Mouse (Mus musculus): ENCODE results near the gene Mip. TPM values are rescaled to one million over a fixed set of nuclear protein-coding genes. Genes with fewer than 3 reads are reported as not detected.

The Mip gene
- 0.01 TPM in 1 of 2 replicates, not detected in the other for polyA plus RNA-seq (2012; rRNA removed)

DNA sequence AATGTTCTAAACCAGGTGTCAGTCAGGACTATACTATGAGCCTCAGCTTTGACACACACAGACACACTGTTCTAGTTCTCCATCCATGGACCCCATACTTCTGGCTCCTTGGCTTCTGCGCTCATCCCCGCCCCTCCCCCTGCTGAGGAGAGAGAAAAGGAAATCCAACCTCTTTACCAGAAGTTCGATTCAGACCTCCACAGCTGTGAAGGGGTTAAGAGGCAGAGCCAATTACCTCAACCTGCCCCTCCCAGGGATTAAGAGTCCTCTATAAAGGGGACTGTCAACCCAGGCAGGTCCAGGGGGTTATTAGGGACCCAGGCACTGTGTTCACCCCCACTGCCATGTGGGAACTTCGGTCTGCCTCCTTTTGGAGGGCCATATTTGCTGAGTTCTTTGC, at the start of gene Mip:
Gene Mip, plus strand, starts transcription at position 301 of the 400 bp plus-strand sequence.

DNA sequence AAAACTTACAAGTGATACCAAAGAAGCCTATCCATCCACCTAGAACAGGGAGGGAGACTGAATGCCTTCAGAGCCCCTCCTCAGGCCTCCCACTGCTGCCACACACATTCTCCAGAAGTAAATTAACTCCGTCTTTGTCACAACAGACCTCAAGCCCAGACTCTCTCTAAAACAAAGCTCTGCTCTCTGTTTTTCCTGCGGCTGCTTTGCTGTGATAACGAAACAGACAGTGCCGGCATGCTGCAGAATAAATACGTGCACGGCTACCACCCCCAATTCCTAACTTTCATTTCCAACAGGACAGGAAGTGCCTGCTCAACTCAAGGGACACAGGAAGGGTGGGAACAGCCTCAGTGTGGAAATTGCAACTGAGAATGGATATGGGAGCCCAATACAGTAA, 45.6 kb upstream of the Mip start, which contains the start of gene Rbms2:
Gene Rbms2, minus strand, starts transcription at position 309 of the 400 bp plus-strand sequence.

DNA sequence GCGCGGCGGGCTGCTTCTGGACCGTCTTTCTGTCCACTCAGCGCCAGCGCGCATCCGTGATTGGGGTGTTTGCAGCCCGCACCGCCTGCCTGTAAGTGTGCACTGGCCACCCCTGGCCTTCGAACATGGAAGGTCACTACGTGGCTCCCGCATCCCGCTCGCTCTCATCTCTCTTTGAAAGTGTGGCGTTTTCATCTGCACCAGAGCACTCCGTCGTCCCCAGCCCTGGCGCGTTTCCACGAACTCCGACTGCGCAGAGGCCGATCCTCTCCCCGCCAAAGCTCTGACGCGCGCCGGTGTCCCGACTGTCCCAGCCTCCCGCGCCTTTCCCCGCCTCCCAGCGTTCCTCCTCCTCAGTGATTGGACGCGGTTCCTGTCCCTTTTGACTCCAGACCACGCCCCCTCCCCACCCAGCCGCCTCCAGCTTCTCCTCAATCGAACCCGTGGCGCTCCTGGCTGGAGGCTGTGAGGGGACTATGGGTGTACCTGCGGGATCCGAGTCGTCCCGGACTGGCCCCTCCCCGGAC, 31.6 kb upstream of the Mip start, which contains the start of gene Gls2:
Gene Gls2, plus strand, starts transcription at position 434 of the 527 bp plus-strand sequence.

DNA sequence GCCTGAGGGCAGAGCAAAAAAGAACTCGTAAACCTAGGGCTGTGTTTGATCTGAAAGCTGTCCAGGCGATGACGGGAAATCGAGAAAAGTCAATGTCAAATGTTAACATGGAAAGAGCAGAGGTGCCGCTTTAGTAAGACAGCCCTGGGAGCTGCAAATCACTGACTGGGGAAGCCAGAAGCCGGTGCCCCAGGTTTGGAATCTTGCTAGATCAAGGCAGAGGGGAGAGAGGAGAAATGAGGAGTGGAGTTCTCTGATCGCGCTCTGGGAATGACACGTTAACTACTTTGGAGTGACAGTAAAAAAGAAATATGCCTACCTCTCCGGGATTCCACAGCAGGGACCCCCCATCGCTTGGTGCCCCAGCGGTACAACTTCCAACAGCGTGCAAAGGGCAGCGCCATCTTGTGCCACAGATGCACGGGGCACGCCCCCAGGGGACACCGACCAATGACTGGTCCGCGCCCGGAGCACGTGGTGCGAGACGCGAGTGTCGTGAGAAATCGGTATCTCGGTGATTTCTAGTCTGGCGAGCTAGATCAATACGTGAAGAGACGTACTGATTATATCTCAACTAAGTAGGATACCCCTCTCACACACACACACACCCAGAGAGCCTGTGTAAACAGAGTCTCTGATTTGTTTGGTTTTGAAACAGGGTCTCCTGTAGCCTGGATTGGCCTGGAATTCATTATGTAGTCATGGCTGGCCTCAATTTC, 14.1 kb upstream of the Mip start, which contains the start of gene Spryd4:
Gene Spryd4, minus strand, starts transcription at position 418 of the 719 bp plus-strand sequence.

DNA sequence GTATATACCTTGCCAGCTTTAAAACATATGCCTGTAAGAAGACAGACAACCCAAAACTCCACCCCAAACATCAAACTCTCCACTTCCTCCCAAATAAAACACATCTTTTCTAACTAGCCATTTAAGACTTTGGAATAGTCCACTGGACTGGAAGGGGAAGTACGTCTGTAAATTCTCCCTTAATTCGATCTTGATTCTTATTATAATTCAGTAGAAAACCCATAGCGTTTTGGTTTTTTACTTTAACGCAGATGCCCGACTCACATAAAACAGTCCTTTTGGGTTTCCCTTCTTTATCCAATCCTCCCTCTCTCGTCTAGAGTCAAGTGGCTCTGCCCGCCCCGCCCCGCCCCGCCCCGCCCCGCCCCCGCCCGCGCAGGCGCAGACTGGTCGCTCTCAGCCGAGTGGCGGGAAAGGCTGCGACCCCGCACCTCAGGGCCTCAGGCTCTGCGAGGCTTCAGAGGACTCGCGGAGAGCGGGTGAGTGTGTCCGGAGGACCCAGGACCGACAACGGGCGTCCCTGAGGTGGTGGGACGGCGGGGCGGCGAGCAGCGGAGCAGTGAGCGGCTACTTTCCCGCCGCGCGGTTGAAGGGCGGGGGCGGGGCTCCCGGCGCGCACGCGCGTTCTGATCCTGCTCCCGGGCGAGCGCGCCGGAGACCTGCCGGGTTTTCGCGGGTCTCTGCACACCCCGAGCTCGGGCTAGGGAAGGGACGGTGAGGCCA, 6.2 kb downstream of the Mip start, which contains the start of gene Timeless:
Gene Timeless, plus strand, starts transcription at position 369 of the 723 bp plus-strand sequence.

DNA sequence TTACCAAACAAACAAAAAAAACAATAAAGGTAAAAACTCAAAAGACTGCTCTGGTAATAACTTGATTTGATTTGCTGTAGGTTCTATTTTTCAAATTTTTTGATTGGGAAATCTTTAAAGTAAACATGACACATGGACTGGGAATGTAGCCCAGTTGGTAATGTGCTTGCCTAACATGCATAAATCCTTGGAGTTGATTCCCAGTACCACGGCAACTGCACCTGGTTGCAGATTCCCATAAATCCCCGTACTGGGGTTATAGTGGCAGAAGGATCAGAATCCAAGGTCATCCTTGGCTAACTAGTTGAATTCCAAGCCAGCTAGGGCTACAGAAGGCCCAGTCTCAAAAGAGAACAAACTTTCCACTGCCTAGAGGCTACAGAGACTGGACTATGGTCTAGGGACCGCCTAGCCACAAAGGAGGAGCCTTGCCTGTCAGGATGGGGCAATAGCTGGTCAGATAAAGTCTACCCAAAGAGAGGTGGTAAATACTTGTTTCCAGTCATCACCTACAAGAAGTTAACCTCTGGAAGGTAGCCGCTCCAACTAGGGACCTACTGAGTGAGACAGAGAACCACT, 28.1 kb downstream of the Mip start, which contains the start of gene Apon:
Gene Apon, plus strand, starts transcription at position 420 of the 579 bp plus-strand sequence.

DNA sequence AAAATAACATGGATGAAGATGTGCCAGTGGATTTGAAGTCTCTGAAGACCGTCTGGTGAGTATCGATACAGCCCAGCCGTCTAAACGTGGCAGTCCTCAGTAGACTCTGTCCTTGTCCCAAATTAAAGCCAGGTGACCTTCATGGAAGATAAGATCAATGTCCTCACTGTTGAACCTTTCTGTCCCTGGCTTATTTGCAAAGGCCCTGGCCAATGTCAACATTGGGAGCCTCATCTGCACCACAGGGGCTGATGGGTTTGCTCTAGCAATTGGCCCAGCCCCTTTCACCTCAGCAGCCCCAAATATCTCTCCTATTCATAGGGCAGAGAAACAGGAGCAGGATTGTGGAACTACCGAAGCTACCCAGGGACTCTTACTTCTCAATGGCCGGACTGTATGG, 42.7 kb downstream of the Mip start, which contains the start of gene Apof:
Gene Apof, plus strand, starts transcription at position 301 of the 400 bp plus-strand sequence.

DNA sequence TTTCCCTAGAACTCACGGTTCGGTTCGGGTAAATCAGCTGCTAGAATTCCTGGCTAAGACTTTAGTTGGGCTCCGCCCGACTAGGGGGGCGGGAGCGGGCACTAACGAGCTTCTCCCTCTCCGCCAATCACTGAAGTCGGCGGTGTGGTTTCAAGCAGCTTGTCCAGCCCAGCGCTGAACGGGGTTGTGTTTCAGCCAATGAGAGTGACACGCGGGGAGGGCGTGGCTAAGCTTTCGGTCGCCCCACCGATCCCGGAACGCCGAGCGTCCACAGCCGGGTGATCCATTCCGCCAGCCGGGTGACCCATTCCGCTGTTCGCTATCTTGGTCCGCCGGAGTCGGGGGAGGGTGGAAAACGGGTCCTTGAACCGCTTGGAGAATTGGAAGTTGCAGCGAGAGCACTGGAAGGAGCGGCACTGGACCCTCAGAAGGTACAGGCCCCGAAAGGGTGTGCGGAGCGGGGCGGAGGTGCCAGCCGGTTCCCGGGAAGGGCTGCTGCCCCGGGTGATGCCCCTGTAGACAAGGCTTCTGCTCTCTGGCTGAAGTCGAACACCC, 44.7 kb downstream of the Mip start, which contains the start of gene Stat2:
Gene Stat2, plus strand, starts transcription at position 273 of the 555 bp plus-strand sequence.

Other genes starting within 250 kb of the Mip start
- 9.3 and 13.8 TPM in 2 replicates for gene Hsd17b6, start 218.2 kb upstream of the Mip start, polyA plus RNA-seq (2012; rRNA removed)
- gene Prim1, start 210.7 kb upstream of the Mip start, polyA plus RNA-seq (2012; rRNA removed), result 18.7 and 20.6 TPM in 2 replicates
- gene Naca, start 190.3 kb upstream of the Mip start, polyA plus RNA-seq (2012; rRNA removed), result 282 TPM in 2 replicates
- 30.8 and 34.7 TPM in 2 replicates for gene Ptges3, start 166.9 kb upstream of the Mip start, polyA plus RNA-seq (2012; rRNA removed)
- gene Atp5b, start 142.6 kb upstream of the Mip start, polyA plus RNA-seq (2012; rRNA removed), result 1,169 and 1,252 TPM in 2 replicates
- 8.8 and 10.8 TPM in 2 replicates for gene Baz2a, start 134.3 kb upstream of the Mip start, polyA plus RNA-seq (2012; rRNA removed)
- 13.5 and 14.2 TPM in 2 replicates for gene Rbms2, start 45.5 kb upstream of the Mip start, polyA plus RNA-seq (2012; rRNA removed)
- 50.2 and 50.4 TPM in 2 replicates for gene Gls2, start 31.4 kb upstream of the Mip start, polyA plus RNA-seq (2012; rRNA removed)
- gene Spryd4, start 14.0 kb upstream of the Mip start, polyA plus RNA-seq (2012; rRNA removed), result 34.1 and 34.9 TPM in 2 replicates
- 6.6 and 6.7 TPM in 2 replicates for gene Timeless, start 6.2 kb downstream of the Mip start, polyA plus RNA-seq (2012; rRNA removed)
- gene Apon, start 28.3 kb downstream of the Mip start, polyA plus RNA-seq (2012; rRNA removed), result 13.0 and 18.7 TPM in 2 replicates
- gene Apof, start 42.8 kb downstream of the Mip start, polyA plus RNA-seq (2012; rRNA removed), result 813 and 951 TPM in 2 replicates
- gene Stat2, start 44.7 kb downstream of the Mip start, polyA plus RNA-seq (2012; rRNA removed), result 20.6 and 23.1 TPM in 2 replicates
- gene Il23a, start 72.9 kb downstream of the Mip start, polyA plus RNA-seq (2012; rRNA removed), result 0.03 and 0.06 TPM in 2 replicates
- 13.6 and 15.8 TPM in 2 replicates for gene Pan2, start 77.5 kb downstream of the Mip start, polyA plus RNA-seq (2012; rRNA removed)
- 57.3 and 69.2 TPM in 2 replicates for gene Cnpy2, start 96.6 kb downstream of the Mip start, polyA plus RNA-seq (2012; rRNA removed)
- gene Cs, start 111.9 kb downstream of the Mip start, polyA plus RNA-seq (2012; rRNA removed), result 59.5 and 64.0 TPM in 2 replicates
- gene Coq10a, start 143.2 kb downstream of the Mip start, polyA plus RNA-seq (2012; rRNA removed), result 10.3 and 10.8 TPM in 2 replicates
- gene Ankrd52, start 151.3 kb downstream of the Mip start, polyA plus RNA-seq (2012; rRNA removed), result 4.4 and 6.2 TPM in 2 replicates
- 99.5 and 112 TPM in 2 replicates for gene Slc39a5, start 175.4 kb downstream of the Mip start, polyA plus RNA-seq (2012; rRNA removed)
- gene Nabp2, start 185.7 kb downstream of the Mip start, polyA plus RNA-seq (2012; rRNA removed), result 16.8 and 18.7 TPM in 2 replicates
- gene Rnf41, start 185.8 kb downstream of the Mip start, polyA plus RNA-seq (2012; rRNA removed), result 7.0 and 8.3 TPM in 2 replicates
- 25.6 and 31.2 TPM in 2 replicates for gene Smarcc2, start 233.4 kb downstream of the Mip start, polyA plus RNA-seq (2012; rRNA removed)

Data from liver, embryonic 18 days (tissue).